Comparison of ENCODE assay signal across 19 mouse cellular contexts in the genomic region with DNA sequence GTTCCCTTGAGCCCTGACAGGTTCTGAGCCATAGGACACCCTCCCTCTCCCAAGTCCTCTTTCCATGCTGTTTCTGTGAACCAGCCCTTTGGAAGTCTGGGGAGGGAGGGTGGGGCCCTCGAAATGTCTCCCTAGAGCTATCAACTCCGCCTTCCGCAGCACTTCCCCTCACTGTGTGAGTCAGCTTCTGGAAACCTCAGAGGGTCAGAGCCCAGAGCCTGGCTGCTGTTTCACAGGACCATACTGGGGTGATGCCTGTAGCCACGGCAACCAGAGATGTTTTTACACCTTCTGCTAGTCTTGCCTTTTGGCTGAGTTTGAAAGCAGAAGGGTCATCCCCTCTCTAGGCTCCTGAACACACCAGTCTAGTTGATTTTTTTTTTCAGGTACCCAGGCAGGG. TPM values are rescaled to one million over a fixed set of nuclear protein-coding genes. Genes with fewer than 3 reads are reported as not detected.
DNase-seq lines count a peak whose midpoint lies in the region; ATAC-seq lines count a peak whose summit lies in the region.
"Had no signal": no experiment of that assay in that cellular context is flagged by ENCODE, and none has a peak within 500 bp of the region (broad histone marks: within the 10 kb centered on the region; RNA-seq: fewer than 3 reads in every experiment).

No protein-coding gene starts in this region.

- peaks cover 8% of the 10 kb centered on the region for H3K27me3 ChIP-seq in forebrain, embryonic 11.5 days (ENCODE audit: control insufficient read depth, insufficient read depth, low read length)
- peaks cover 38% of the 10 kb centered on the region for H3K27me3 ChIP-seq in embryonic facial prominence, embryonic 10.5 days (replicated peaks; ENCODE audit: low read depth, poor library complexity, severe bottlenecking)

- no peaks in the 10 kb centered on the region for H3K36me3 ChIP-seq in forebrain, embryonic 11.5 days (ENCODE audit: control insufficient read depth, insufficient read depth, low read length)
- no peaks in the 10 kb centered on the region for H3K36me3 ChIP-seq in embryonic facial prominence, embryonic 10.5 days (replicated peaks)
- H3K36me3 ChIP-seq: embryonic facial prominence, embryonic 15.5 days; liver, embryonic 12.5 days had no signal

- WGBS in forebrain, embryonic 11.5 days = 66% methylated on average over 4 of the region's 4 CpGs
- 51% methylated on average over 4 of the region's 4 CpGs for WGBS in embryonic facial prominence, embryonic 10.5 days

- no peaks in the 10 kb centered on the region for H3K9me3 ChIP-seq in forebrain, embryonic 11.5 days (ENCODE audit: control insufficient read depth, low read length)
- no peaks in the 10 kb centered on the region for H3K9me3 ChIP-seq in embryonic facial prominence, embryonic 10.5 days
- H3K9me3 ChIP-seq: embryonic facial prominence, embryonic 15.5 days; liver, embryonic 12.5 days had no signal

- no peak overlapping the region for H3K4me3 ChIP-seq in forebrain, embryonic 11.5 days (ENCODE audit: low read depth, low read length)
- no peak overlapping the region for H3K4me3 ChIP-seq in embryonic facial prominence, embryonic 10.5 days
- H3K4me3 ChIP-seq: embryonic facial prominence, embryonic 15.5 days; liver, embryonic 12.5 days had no signal

- H3K27ac ChIP-seq in forebrain, embryonic 11.5 days (ENCODE audit: low read depth, low read length) = no peak overlapping the region
- H3K27ac ChIP-seq in embryonic facial prominence, embryonic 10.5 days (replicated peaks) = no peak overlapping the region
- H3K27ac ChIP-seq: embryonic facial prominence, embryonic 15.5 days; liver, embryonic 12.5 days had no signal

- intact Hi-C loops in heart, postnatal 14 days (cut with DNase I) = no loop called here

- peak; percentile 40 to 45 for DNase-seq in gastrocnemius, adult 8-10 months (ENCODE audit: low spot score in 2 of 2)
- no peak for DNase-seq in gastrocnemius, postnatal 4 days (ENCODE audit: low spot score in 2 of 2)
- peak; percentile 64 for DNase-seq in 3T3-L1 (ENCODE audit: low read depth, low spot score)
- DNase-seq in fibroblast of lung, adult 2 months (ENCODE audit: low read depth) = peak; percentile 67
- DNase-seq in heart, postnatal 14 days = peak; percentile 15 to 27
- no peak for DNase-seq in forebrain, embryonic 11.5 days (ENCODE audit: low spot score)
- no peak for DNase-seq in embryonic facial prominence, embryonic 10.5 days (ENCODE audit: low spot score)
- DNase-seq: B cell, adult 2 months; cerebellum, adult 18-20 months; forebrain, postnatal 0 days; kidney, adult 8-10 months; kidney, postnatal 36 days; layer of hippocampus, postnatal 36 days; left cerebral cortex, postnatal 4 days; midbrain, embryonic 14.5 days; right cerebral cortex, postnatal 14 days had no signal

- ATAC-seq in forebrain, embryonic 11.5 days (replicated peaks; ENCODE audit: low FRiP score) = no peak
- no peak for ATAC-seq in megakaryocyte-erythroid progenitor cell, adult 5-6 weeks (replicated peaks; ENCODE audit: low FRiP score, low TSS enrichment, poor library complexity, severe bottlenecking)
- ATAC-seq: forebrain, postnatal 0 days; liver, embryonic 12.5 days had no signal

- H3K4me1 ChIP-seq in forebrain, embryonic 11.5 days (replicated peaks; ENCODE audit: control insufficient read depth, insufficient read depth, low read length) = no peaks in the 10 kb centered on the region; the same call in 1 of the 2 replicates
- peaks cover 2% of the 10 kb centered on the region; the same call in 1 of the 2 replicates for H3K4me1 ChIP-seq in embryonic facial prominence, embryonic 10.5 days
- H3K4me1 ChIP-seq: liver, embryonic 12.5 days had no signal

- H3K4me2 ChIP-seq in forebrain, embryonic 11.5 days (ENCODE audit: low read depth, low read length, severe bottlenecking) = no peak overlapping the region
- H3K4me2 ChIP-seq: embryonic facial prominence, embryonic 15.5 days; liver, embryonic 12.5 days had no signal

- H3K9ac ChIP-seq in forebrain, embryonic 11.5 days (ENCODE audit: low read length) = no peak overlapping the region
- H3K9ac ChIP-seq: embryonic facial prominence, embryonic 15.5 days; forebrain, postnatal 0 days; liver, embryonic 12.5 days had no signal

RNA-seq across cellular contexts. Expression of a gene that starts 9.8 kb away (rescaled TPM):
- 10 to 100 TPM; 17.2 to 21.4 (median 17.7) TPM for total RNA-seq in gastrocnemius, adult 8-10 months (2022)
- total RNA-seq in gastrocnemius, postnatal 4 days (2021) = 1 to 10 TPM; 3.5 to 4.1 TPM
- total RNA-seq in heart, postnatal 14 days (2021) = 10 to 100 TPM; 12.9 to 16.9 TPM
- polyA plus RNA-seq in forebrain, embryonic 11.5 days (2014; fragmentation: Nextera tagmentation; extraction: Ambion mirVana) = 0.08 and 0.09 TPM in 2 replicates
- total RNA-seq in megakaryocyte-erythroid progenitor cell, adult 5-6 weeks (2014; fragmentation: Nextera tagmentation) = not detected in 2 replicates
- total RNA-seq in megakaryocyte-erythroid progenitor cell, adult 5-6 weeks (2017) = not detected in 2 replicates
- polyA plus RNA-seq in embryonic facial prominence, embryonic 10.5 days (2016; fragmentation: Nextera tagmentation; extraction: Ambion mirVana) = 0.12 and 0.55 TPM in 2 replicates

RNA-seq across cellular contexts. Expression of a gene that starts 51.8 kb away (rescaled TPM):
- total RNA-seq in gastrocnemius, adult 8-10 months (2022) = 10 to 100 TPM; 10.4 to 90.9 (median 28.7) TPM
- total RNA-seq in gastrocnemius, postnatal 4 days (2021) = not detected
- total RNA-seq in heart, postnatal 14 days (2021) = 1 to 10 TPM in 1 of 2 experiments, under 1 TPM in 1; 0.68 to 4.2 TPM
- polyA plus RNA-seq in forebrain, embryonic 11.5 days (2014; fragmentation: Nextera tagmentation; extraction: Ambion mirVana) = 0.76 and 1.2 TPM in 2 replicates
- not detected in 2 replicates for total RNA-seq in megakaryocyte-erythroid progenitor cell, adult 5-6 weeks (2014; fragmentation: Nextera tagmentation)
- total RNA-seq in megakaryocyte-erythroid progenitor cell, adult 5-6 weeks (2017) = not detected in 2 replicates
- polyA plus RNA-seq in embryonic facial prominence, embryonic 10.5 days (2016; fragmentation: Nextera tagmentation; extraction: Ambion mirVana) = 3.8 and 4.7 TPM in 2 replicates
- total RNA-seq: forebrain, postnatal 0 days; left cerebral cortex, postnatal 4 days had no signal
- polyA plus RNA-seq: forebrain, postnatal 0 days; midbrain, embryonic 14.5 days had no signal

Comparison
In these comparisons a context has a peak if more than half of its experiments do, and no peak if none do; other contexts are left out.
1. DNase-seq: peak in gastrocnemius, adult 8-10 months (2 of 2), 3T3-L1 (single experiment), fibroblast of lung, adult 2 months (single experiment) and heart, postnatal 14 days (2 of 2); none in gastrocnemius, postnatal 4 days (0 of 2), forebrain, embryonic 11.5 days (single experiment) and embryonic facial prominence, embryonic 10.5 days (single experiment).
2. RNA of a gene that starts 9.8 kb away (total RNA-seq): 17.2 to 21.4 TPM in gastrocnemius, adult 8-10 months, 12.9 to 16.9 TPM in heart, postnatal 14 days and 3.5 to 4.1 TPM in gastrocnemius, postnatal 4 days; not detected in megakaryocyte-erythroid progenitor cell, adult 5-6 weeks; every median in the first group is over 4 times any median in the second.